Mouse (Mus musculus) heart, postnatal 0 days (tissue): ENCODE results near the gene Slc39a11.

Experiments
- CTCF ChIP-seq: IDR thresholded peaks from 2 replicates; pipeline ENCODE4 v1.5.1; 2016; ENCODE audit warnings: antibody characterized with exemption, control low read depth, low read depth
- EP300 ChIP-seq: IDR thresholded peaks from 2 replicates; pipeline ENCODE4 v1.6.1; 2016; ENCODE audit warnings: antibody characterized with exemption, low read depth

GRCm38 (mm10) chr11:113296912-113297625 is 352.8 kb downstream of the Slc39a11 start:
- TF ChIP-seq CTCF (no peak), EP300 (no peak)
